Comparison of ENCODE assay signal across 10 mouse cellular contexts in the genomic region with DNA sequence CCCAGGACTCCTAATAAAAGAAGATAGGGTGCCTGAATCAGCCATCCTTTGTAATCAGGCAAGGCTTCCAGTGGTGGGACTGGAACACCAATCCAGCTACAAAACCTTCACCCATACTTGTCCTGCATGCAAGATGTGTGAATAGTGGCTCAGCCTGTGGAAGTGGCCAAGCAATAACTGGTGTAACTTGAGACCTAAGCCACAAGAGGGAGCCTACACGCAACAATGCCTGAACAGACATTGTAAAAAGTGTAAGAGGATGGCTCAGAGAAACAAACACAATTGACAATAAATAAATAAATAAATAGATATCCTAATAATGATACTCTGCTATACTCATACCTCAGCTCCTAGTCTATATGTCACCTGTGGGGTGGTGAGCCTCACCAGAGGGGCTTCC.
A peak's percentile ranks its signal among the peaks of the same experiment; 100 is the strongest.
DNase-seq lines count a peak whose midpoint lies in the region; ATAC-seq lines count a peak whose summit lies in the region.
"Had no signal": no experiment of that assay in that cellular context is flagged by ENCODE, and none has a peak within 500 bp of the region (broad histone marks: within the 10 kb centered on the region; RNA-seq: fewer than 3 reads in every experiment).

No protein-coding gene starts in this region.

- H3K9ac ChIP-seq in midbrain, embryonic 11.5 days (ENCODE audit: low read length), result no peak overlapping the region

- H3K4me2 ChIP-seq in midbrain, embryonic 11.5 days, result no peak overlapping the region

- no peaks in the 10 kb centered on the region for H3K36me3 ChIP-seq in midbrain, embryonic 11.5 days (ENCODE audit: control insufficient read depth, insufficient read depth, low read length)
- no peaks in the 10 kb centered on the region for H3K36me3 ChIP-seq in midbrain, embryonic 10.5 days
- no peaks in the 10 kb centered on the region for H3K36me3 ChIP-seq in forebrain, embryonic 10.5 days (replicated peaks)

- ATAC-seq in midbrain, embryonic 11.5 days (ENCODE audit: low FRiP score), result peak; percentile 78

- H3K4me1 ChIP-seq in midbrain, embryonic 11.5 days (ENCODE audit: control insufficient read depth, insufficient read depth, low read length), result no peaks in the 10 kb centered on the region
- H3K4me1 ChIP-seq in midbrain, embryonic 10.5 days, result no peaks in the 10 kb centered on the region
- H3K4me1 ChIP-seq in forebrain, embryonic 10.5 days, result no peaks in the 10 kb centered on the region

- H3K27ac ChIP-seq in midbrain, embryonic 11.5 days (ENCODE audit: low read depth, low read length), result no peak overlapping the region
- no peak overlapping the region for H3K27ac ChIP-seq in midbrain, embryonic 10.5 days (replicated peaks)
- no peak overlapping the region for H3K27ac ChIP-seq in forebrain, embryonic 10.5 days

- H3K4me3 ChIP-seq in midbrain, embryonic 11.5 days (ENCODE audit: low read depth, low read length), result no peak overlapping the region
- H3K4me3 ChIP-seq in midbrain, embryonic 10.5 days, result no peak overlapping the region
- H3K4me3 ChIP-seq in forebrain, embryonic 10.5 days, result no peak overlapping the region

- peak; percentile 86 for DNase-seq in midbrain, embryonic 11.5 days (ENCODE audit: low spot score, missing footprints)
- no peak for DNase-seq in midbrain, embryonic 10.5 days (ENCODE audit: low spot score)
- DNase-seq in forebrain, embryonic 10.5 days (ENCODE audit: extremely low spot score, low spot score), result peak; percentile 19
- peak; percentile 7 to 9 for DNase-seq in layer of hippocampus, postnatal 25 days (ENCODE audit: extremely low spot score in 1 of 2, low spot score in 1 of 2)
- DNase-seq in right cerebral cortex, postnatal 14 days, result peak; percentile 9
- DNase-seq in cerebellum, adult 9-11 months, result no peak
- DNase-seq in cerebellum, adult 9-10 months, result no peak
- no peak for DNase-seq in gastrocnemius, adult 8-10 months (ENCODE audit: low spot score in 2 of 2)
- DNase-seq: lung, postnatal 36 days; thymus, postnatal 25 days had no signal

- H3K27me3 ChIP-seq in midbrain, embryonic 11.5 days (ENCODE audit: control insufficient read depth, insufficient read depth, low read length), result no peaks in the 10 kb centered on the region
- no peaks in the 10 kb centered on the region for H3K27me3 ChIP-seq in midbrain, embryonic 10.5 days (ENCODE audit: low read depth, poor library complexity, severe bottlenecking)
- H3K27me3 ChIP-seq in forebrain, embryonic 10.5 days (ENCODE audit: poor library complexity, severe bottlenecking), result no peaks in the 10 kb centered on the region

- H3K9me3 ChIP-seq in midbrain, embryonic 11.5 days (ENCODE audit: control insufficient read depth, low read length), result no peaks in the 10 kb centered on the region
- no peaks in the 10 kb centered on the region for H3K9me3 ChIP-seq in midbrain, embryonic 10.5 days (replicated peaks)
- no peaks in the 10 kb centered on the region for H3K9me3 ChIP-seq in forebrain, embryonic 10.5 days

- 29% methylated on average over 1 of the region's 1 CpGs for WGBS in midbrain, embryonic 11.5 days
- WGBS in midbrain, embryonic 10.5 days, result 19% methylated on average over 1 of the region's 1 CpGs
- 19% methylated on average over 1 of the region's 1 CpGs for WGBS in forebrain, embryonic 10.5 days

Comparison
In these comparisons a context has a peak if more than half of its experiments do, and no peak if none do; other contexts are left out.
1. DNase-seq: peak in midbrain, embryonic 11.5 days (single experiment), forebrain, embryonic 10.5 days (single experiment), layer of hippocampus, postnatal 25 days (2 of 2) and right cerebral cortex, postnatal 14 days (single experiment); none in midbrain, embryonic 10.5 days (single experiment), cerebellum, adult 9-11 months (single experiment), cerebellum, adult 9-10 months (single experiment) and gastrocnemius, adult 8-10 months (0 of 2).